Mouse (Mus musculus) ES-E14 (cell line): ENCODE measurements around the gene Tmem144. TPM values are rescaled to one million over a fixed set of nuclear protein-coding genes. Genes with fewer than 3 reads are reported as not detected.

ENCODE experiments used
- DNase-seq: peaks from one replicate; pipeline ENCODE4 v3.0.0-alpha.2; 2013; ENCODE audit warnings: low read depth, low spot score
- H3K27ac ChIP-seq: 2 replicates; pipeline ENCODE4 v1.5.1; 2012; ENCODE audit warnings: low read depth, mild to moderate bottlenecking, low read length, moderate library complexity, mixed read lengths; ENCODE audit not compliant: poor library complexity, insufficient read depth, severe bottlenecking
- H3K36me3 ChIP-seq: 2 replicates; pipeline ENCODE4 v1.6.1; 2012; ENCODE audit warnings: mild to moderate bottlenecking, low read length, moderate library complexity, mixed read lengths; ENCODE audit not compliant: control insufficient read depth, poor library complexity, insufficient read depth, severe bottlenecking
- H3K4me1 ChIP-seq, 2 experiments: fragments of 150-350 bp in 1 of 2; sonication (generic) in 1 of 2; 2 replicates each; pipeline ENCODE4 v1.6.1; 2012; ENCODE audit warnings: low read length in 2 of 2, mild to moderate bottlenecking in 1 of 2, mixed read lengths in 1 of 2; ENCODE audit not compliant: control insufficient read depth in 2 of 2, insufficient read depth in 2 of 2, poor library complexity in 1 of 2
- H3K4me3 ChIP-seq, 2 experiments: fragments of 150-350 bp in 1 of 2; sonication (generic) in 1 of 2; 2 replicates each; pipeline ENCODE4 v1.5.1; 2012; ENCODE audit warnings: low read length in 2 of 2, low read depth in 1 of 2, mild to moderate bottlenecking in 1 of 2, mixed read lengths in 1 of 2; ENCODE audit not compliant: insufficient read depth in 1 of 2, poor library complexity in 1 of 2, severe bottlenecking in 1 of 2
- H3K9ac ChIP-seq: 2 replicates; pipeline ENCODE4 v1.6.1; 2012; ENCODE audit warnings: low read depth, mild to moderate bottlenecking, low read length, mixed read lengths; ENCODE audit not compliant: poor library complexity, insufficient read depth, severe bottlenecking
- H3K9me3 ChIP-seq: fragments of 150-350 bp; sonication (generic); 2 replicates; pipeline ENCODE4 v1.6.1; 2012; ENCODE audit warnings: low read depth, mild to moderate bottlenecking, low read length; ENCODE audit not compliant: control insufficient read depth, insufficient read depth
- CHD2 ChIP-seq: IDR thresholded peaks from 2 replicates; pipeline ENCODE4 v1.6.1; 2014; ENCODE audit warnings: mild to moderate bottlenecking, low read depth, low read length, inconsistent platforms
- HCFC1 ChIP-seq: IDR thresholded peaks from 2 replicates; pipeline ENCODE4 v1.6.1; 2012; ENCODE audit warnings: low read length, inconsistent platforms, borderline replicate concordance; ENCODE audit not compliant: insufficient read depth
- MAFK ChIP-seq: IDR thresholded peaks from 2 replicates; pipeline ENCODE4 v1.6.1; 2014; ENCODE audit warnings: mild to moderate bottlenecking, low read depth, low read length, inconsistent platforms; ENCODE audit not compliant: insufficient read depth
- ZC3H11A ChIP-seq: IDR thresholded peaks from 2 replicates; pipeline ENCODE4 v1.6.1; 2012; ENCODE audit warnings: low read depth, mild to moderate bottlenecking, inconsistent platforms, low read length, borderline replicate concordance
- ZNF384 ChIP-seq: IDR thresholded peaks from 2 replicates; pipeline ENCODE4 v1.6.1; 2012; ENCODE audit warnings: low read depth, low read length, inconsistent platforms
- in situ Hi-C, 2 experiments: fragments of 600-800 bp; cut with MboI; formaldehyde crosslinking; loops; one replicate each; pipeline ENCODE4 v1.15.1; 2025; ENCODE audit warnings: low sequenced_read_pairs in 2 of 2, inconsistent platforms in 1 of 2; ENCODE audit not compliant: unreplicated experiment in 2 of 2
- total RNA-seq: library from RNA; depleted of rRNA; stranded (reverse); fragments of 300-350 nt; gene quantifications from 2 replicates; pipeline ENCODE4 v1.2.3, GENCODE M21; 2012

The Tmem144 gene
- total RNA-seq, 1 experiment: 5.4 TPM

GRCm38 (mm10) chr3:79838751-79839150, 13.8 kb downstream of the Tmem144 start:
- in situ Hi-C loops: no loop called here
- no peak for DNase-seq
- TF ChIP-seq CHD2: no peak
- no peak for TF ChIP-seq ZNF384
- TF ChIP-seq MAFK: no peak
- TF ChIP-seq HCFC1: no peak
- no peak for TF ChIP-seq ZC3H11A
- H3K9me3 ChIP-seq: no peaks in the 10 kb centered on the region
- no peak overlapping the region for H3K4me3 ChIP-seq
- no peak overlapping the region for H3K27ac ChIP-seq
- no peak overlapping the region for H3K9ac ChIP-seq
- H3K4me1 ChIP-seq: no peaks in the 10 kb centered on the region
- H3K36me3 ChIP-seq: no peaks in the 10 kb centered on the region

- Histone ChIP-seq H3K27ac (no peak overlapping the region), H3K36me3 (no peaks in the 10 kb centered on the region), H3K9me3 (no peaks in the 10 kb centered on the region), H3K4me1 (no peaks in the 10 kb centered on the region), H3K9ac (no peak overlapping the region), H3K4me3 (no peak overlapping the region)
- in situ Hi-C loops: no loop called here
- no peak for DNase-seq
- TF ChIP-seq CHD2: no peak
- no peak for TF ChIP-seq HCFC1
- no peak for TF ChIP-seq ZC3H11A
- TF ChIP-seq MAFK: no peak
- no peak for TF ChIP-seq ZNF384
Measured at GRCm38 (mm10) chr3:79829289-79829688, 23.3 kb downstream of the Tmem144 start.

GRCm38 (mm10) chr3:79825067-79825780, 27.3 kb downstream of the Tmem144 start:
- H3K9me3 ChIP-seq: no peaks in the 10 kb centered on the region
- H3K4me1 ChIP-seq: no peaks in the 10 kb centered on the region
- no peak for DNase-seq
- no peak overlapping the region for H3K9ac ChIP-seq
- no peaks in the 10 kb centered on the region for H3K36me3 ChIP-seq
- in situ Hi-C loops: no loop called here
- H3K4me3 ChIP-seq: no peak overlapping the region
- no peak overlapping the region for H3K27ac ChIP-seq
- no peak for TF ChIP-seq HCFC1
- TF ChIP-seq ZC3H11A: no peak
- no peak for TF ChIP-seq CHD2
- TF ChIP-seq ZNF384: no peak

- Histone ChIP-seq H3K27ac (no peak overlapping the region), H3K4me3 (no peak overlapping the region), H3K4me1 (no peaks in the 10 kb centered on the region), H3K9me3 (no peaks in the 10 kb centered on the region), H3K9ac (no peak overlapping the region), H3K36me3 (no peaks in the 10 kb centered on the region)
- TF ChIP-seq CHD2: no peak
- no peak for TF ChIP-seq ZC3H11A
- TF ChIP-seq HCFC1: no peak
- no peak for TF ChIP-seq ZNF384
- TF ChIP-seq MAFK: no peak
- in situ Hi-C loops: loop anchor here (25.0 kb wide), 1 partner anchor 861 kb away; no protein-coding TSS in a partner anchor
- no peak for DNase-seq
Measured at GRCm38 (mm10) chr3:79823176-79823575, 29.4 kb downstream of the Tmem144 start.

GRCm38 (mm10) chr3:79821131-79821530, 31.4 kb downstream of the Tmem144 start:
- DNase-seq: no peak
- TF ChIP-seq HCFC1 (no peak), MAFK (no peak), ZNF384 (no peak), CHD2 (no peak), ZC3H11A (no peak)
- no peaks in the 10 kb centered on the region for H3K9me3 ChIP-seq
- H3K9ac ChIP-seq: no peak overlapping the region
- in situ Hi-C loops: loop anchor here (25.0 kb wide), 1 partner anchor 859 kb away; no protein-coding TSS in a partner anchor
- H3K4me3 ChIP-seq: 0 out of 4 replicates have a peak overlapping the region, but pooled peaks of 1 of the 2 experiments have one; percentile 18
- H3K27ac ChIP-seq: no peak overlapping the region
- H3K36me3 ChIP-seq: no peaks in the 10 kb centered on the region
- H3K4me1 ChIP-seq: no peaks in the 10 kb centered on the region
